Mouse (Mus musculus): ENCODE measurements around the gene Cdh23. TPM values are rescaled to one million over a fixed set of nuclear protein-coding genes. Genes with fewer than 3 reads are reported as not detected.
A peak's percentile ranks its signal among the peaks of the same experiment; 100 is the strongest.

Gene Cdh23
- polyA plus RNA-seq, 1 experiment from 2014 or later = 0.53 TPM

- no peak overlapping the region for H3K4me3 ChIP-seq
- H3K27me3 ChIP-seq (ENCODE audit: insufficient read depth, poor library complexity, severe bottlenecking) = no peaks in the 10 kb centered on the region
- H3K4me1 ChIP-seq = peaks cover 52% of the 10 kb centered on the region
- no peak for DNase-seq (ENCODE audit: low spot score)
- no peaks in the 10 kb centered on the region for H3K9me3 ChIP-seq
- H3K36me3 ChIP-seq = peaks cover 4% of the 10 kb centered on the region; the same call in 1 of the 2 replicates
- no peak overlapping the region for H3K27ac ChIP-seq
- 88% methylated on average over 9 of the region's 9 CpGs for WGBS
Observed at GRCm38 (mm10) chr10:60279941-60280301, 416.4 kb downstream of the Cdh23 start.

- no peak overlapping the region for H3K27ac ChIP-seq
- peaks cover 4% of the 10 kb centered on the region; the same call in 1 of the 2 replicates for H3K36me3 ChIP-seq
- H3K9me3 ChIP-seq = no peaks in the 10 kb centered on the region
- no peak overlapping the region for H3K4me3 ChIP-seq
- no peak for DNase-seq (ENCODE audit: low spot score)
- 75% methylated on average over 8 of the region's 8 CpGs for WGBS
- H3K4me1 ChIP-seq = peaks cover 47% of the 10 kb centered on the region
- no peaks in the 10 kb centered on the region for H3K27me3 ChIP-seq (ENCODE audit: insufficient read depth, poor library complexity, severe bottlenecking)
Observed at GRCm38 (mm10) chr10:60279290-60279940, 416.9 kb downstream of the Cdh23 start.

- H3K9me3 ChIP-seq = no peaks in the 10 kb centered on the region
- H3K4me3 ChIP-seq = peak overlapping the region; percentile 85; the same call in 1 of the 2 replicates
- WGBS = 90% methylated on average over 3 of the region's 3 CpGs
- H3K27me3 ChIP-seq (ENCODE audit: insufficient read depth, poor library complexity, severe bottlenecking) = no peaks in the 10 kb centered on the region
- peaks cover 42% of the 10 kb centered on the region for H3K4me1 ChIP-seq
- no peak overlapping the region for H3K27ac ChIP-seq
- peaks cover 4% of the 10 kb centered on the region; the same call in 1 of the 2 replicates for H3K36me3 ChIP-seq
- DNase-seq (ENCODE audit: low spot score) = no peak
Observed at GRCm38 (mm10) chr10:60278786-60279185, 417.5 kb downstream of the Cdh23 start.

- Histone ChIP-seq H3K4me3 (peak overlapping the region; percentile 85), H3K27me3 (ENCODE audit: insufficient read depth, poor library complexity, severe bottlenecking) (no peaks in the 10 kb centered on the region), H3K27ac (peak overlapping the region; percentile 99), H3K36me3 (peaks cover 4% of the 10 kb centered on the region; the same call in 1 of the 2 replicates), H3K9me3 (no peaks in the 10 kb centered on the region), H3K4me1 (peaks cover 39% of the 10 kb centered on the region)
- DNase-seq (ENCODE audit: low spot score) = no peak
- WGBS = 9% methylated on average over 13 of the region's 13 CpGs
Observed at GRCm38 (mm10) chr10:60278006-60278399, 418.3 kb downstream of the Cdh23 start.

- peak within 1 kb of the TSS; percentile 99 for H3K27ac ChIP-seq
- peaks cover 4% of the 10 kb centered on the region; the same call in 1 of the 2 replicates for H3K36me3 ChIP-seq
- 2% methylated on average over 54 of the region's 54 CpGs for WGBS
- DNase-seq (ENCODE audit: low spot score) = peak; percentile 94
- no peaks in the 10 kb centered on the region for H3K9me3 ChIP-seq
- H3K4me3 ChIP-seq = peak within 1 kb of the TSS; percentile 85
- H3K27me3 ChIP-seq (ENCODE audit: insufficient read depth, poor library complexity, severe bottlenecking) = no peaks in the 10 kb centered on the region
- peaks cover 39% of the 10 kb centered on the region for H3K4me1 ChIP-seq
Observed at GRCm38 (mm10) chr10:60277207-60278005, 418.9 kb downstream of the Cdh23 start, which contains the start of gene Psap. Gene Psap (plus strand): TSS chr10:60277627.

- 58% methylated on average over 6 of the region's 6 CpGs for WGBS
- no peak overlapping the region for H3K27ac ChIP-seq
Observed at GRCm38 (mm10) chr10:60273382-60273781, 422.9 kb downstream of the Cdh23 start.

GRCm38 (mm10) chr10:60272241-60272640 lies 424.0 kb downstream of the Cdh23 start:
- Histone ChIP-seq H3K9me3 (no peaks in the 10 kb centered on the region), H3K4me1 (peaks cover 26% of the 10 kb centered on the region), H3K27me3 (ENCODE audit: insufficient read depth, poor library complexity, severe bottlenecking) (no peaks in the 10 kb centered on the region), H3K4me3 (no peak overlapping the region), H3K36me3 (no peaks in the 10 kb centered on the region), H3K27ac (no peak overlapping the region)
- DNase-seq (ENCODE audit: low spot score) = no peak
- WGBS = 9% methylated on average over 6 of the region's 6 CpGs

More at GRCm38 (mm10) chr10:60273382-60273781, 422.9 kb downstream of the Cdh23 start:
- Histone ChIP-seq H3K4me3 (no peak overlapping the region), H3K27me3 (ENCODE audit: insufficient read depth, poor library complexity, severe bottlenecking) (no peaks in the 10 kb centered on the region), H3K9me3 (no peaks in the 10 kb centered on the region), H3K4me1 (peaks cover 29% of the 10 kb centered on the region), H3K36me3 (no peaks in the 10 kb centered on the region)
- DNase-seq (ENCODE audit: low spot score) = no peak

- Histone ChIP-seq H3K9me3 (no peaks in the 10 kb centered on the region), H3K4me3 (no peak overlapping the region), H3K27ac (no peak overlapping the region), H3K4me1 (peaks cover 23% of the 10 kb centered on the region), H3K36me3 (no peaks in the 10 kb centered on the region), H3K27me3 (ENCODE audit: insufficient read depth, poor library complexity, severe bottlenecking) (no peaks in the 10 kb centered on the region)
- no peak for DNase-seq (ENCODE audit: low spot score)
- 62% methylated on average over 6 of the region's 6 CpGs for WGBS
Observed at GRCm38 (mm10) chr10:60271015-60271414, 425.3 kb downstream of the Cdh23 start.

GRCm38 (mm10) chr10:60269141-60270064 lies 426.9 kb downstream of the Cdh23 start:
- Histone ChIP-seq H3K9me3 (no peaks in the 10 kb centered on the region), H3K36me3 (no peaks in the 10 kb centered on the region), H3K4me3 (no peak overlapping the region), H3K27ac (peak overlapping the region; percentile 56; the same call in 1 of the 2 replicates), H3K27me3 (ENCODE audit: insufficient read depth, poor library complexity, severe bottlenecking) (no peaks in the 10 kb centered on the region), H3K4me1 (peaks cover 26% of the 10 kb centered on the region)
- no peak for DNase-seq (ENCODE audit: low spot score)
- WGBS = 65% methylated on average over 13 of the region's 13 CpGs

- WGBS = 86% methylated on average over 10 of the region's 11 CpGs
- no peak overlapping the region for H3K27ac ChIP-seq
- DNase-seq (ENCODE audit: low spot score) = no peak
Observed at GRCm38 (mm10) chr10:60268738-60269137, 427.6 kb downstream of the Cdh23 start.

GRCm38 (mm10) chr10:60266842-60267401 lies 429.4 kb downstream of the Cdh23 start:
- Histone ChIP-seq H3K27me3 (ENCODE audit: insufficient read depth, poor library complexity, severe bottlenecking) (0 out of 2 replicates have a peak, but pooled peaks cover 5% of the 10 kb centered on the region), H3K9me3 (no peaks in the 10 kb centered on the region), H3K27ac (no peak overlapping the region), H3K36me3 (no peaks in the 10 kb centered on the region), H3K4me1 (peaks cover 21% of the 10 kb centered on the region), H3K4me3 (no peak overlapping the region)
- 82% methylated on average over 8 of the region's 8 CpGs for WGBS
- no peak for DNase-seq (ENCODE audit: low spot score)

More at GRCm38 (mm10) chr10:60268738-60269137, 427.6 kb downstream of the Cdh23 start:
- H3K9me3 ChIP-seq = no peaks in the 10 kb centered on the region
- no peaks in the 10 kb centered on the region for H3K36me3 ChIP-seq
- peaks cover 25% of the 10 kb centered on the region for H3K4me1 ChIP-seq
- 0 out of 2 replicates have a peak, but pooled peaks cover under 1% of the 10 kb centered on the region for H3K27me3 ChIP-seq (ENCODE audit: insufficient read depth, poor library complexity, severe bottlenecking)
- H3K4me3 ChIP-seq = no peak overlapping the region

GRCm38 (mm10) chr10:60265252-60265651 lies 431.0 kb downstream of the Cdh23 start:
- Histone ChIP-seq H3K9me3 (no peaks in the 10 kb centered on the region), H3K4me1 (peaks cover 27% of the 10 kb centered on the region), H3K4me3 (no peak overlapping the region), H3K36me3 (no peaks in the 10 kb centered on the region), H3K27me3 (ENCODE audit: insufficient read depth, poor library complexity, severe bottlenecking) (0 out of 2 replicates have a peak, but pooled peaks cover 5% of the 10 kb centered on the region), H3K27ac (no peak overlapping the region)
- no peak for DNase-seq (ENCODE audit: low spot score)
- WGBS = 72% methylated on average over 10 of the region's 10 CpGs
